Mouse (Mus musculus): ENCODE data around the gene Gnb2. TPM values are rescaled to one million over a fixed set of nuclear protein-coding genes. Genes with fewer than 3 reads are reported as not detected.

Gnb2 gene
- polyA plus RNA-seq (2014; fragmentation: Nextera tagmentation; extraction: Ambion mirVana), result 553 and 557 TPM in 2 replicates

DNA sequence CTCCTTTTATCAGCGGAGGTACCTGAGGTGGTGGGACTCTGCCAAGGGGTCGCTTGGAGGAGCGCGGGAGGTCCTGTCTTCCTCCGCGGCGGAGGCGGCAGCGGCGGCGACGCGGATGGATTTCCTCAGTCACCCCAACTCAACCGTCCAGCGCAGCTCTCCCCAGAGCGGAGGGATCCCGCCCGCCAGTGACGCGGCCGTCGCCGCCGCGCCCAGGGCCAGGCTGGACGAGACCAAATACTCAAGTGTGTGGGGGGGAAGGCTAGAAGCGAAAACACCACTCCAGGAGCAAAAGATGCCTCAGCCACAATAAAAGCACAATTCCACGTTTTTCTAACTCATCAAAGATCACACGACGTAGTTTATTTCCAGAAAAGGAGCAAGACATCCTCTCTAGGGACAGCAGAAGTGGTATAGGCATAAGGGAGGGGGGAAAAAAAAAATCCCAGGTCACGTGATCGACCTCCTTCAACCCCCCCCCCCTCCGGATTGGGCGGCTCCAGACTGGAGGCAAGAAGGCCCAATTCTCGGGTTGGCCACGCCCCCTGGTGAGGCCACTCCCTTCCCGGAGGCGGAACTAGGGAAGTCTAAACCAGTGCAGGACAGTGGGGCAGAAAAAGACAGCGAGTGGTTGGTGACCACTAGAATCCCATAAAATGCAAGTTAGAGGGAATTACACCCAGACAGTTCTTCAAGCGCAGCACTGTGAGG is at the start of gene Gnb2, which contains the start of gene Epo:
TSS of gene Gnb2 (minus strand) at position 394 of the 711 bp plus-strand sequence.
TSS of gene Epo (minus strand) at position 126 of the 711 bp plus-strand sequence.
- H3K27me3 ChIP-seq (ENCODE audit: control insufficient read depth, insufficient read depth, low read length), result no peaks in the 10 kb centered on the region
- peak within 1 kb of the TSS; percentile 94 for H3K27ac ChIP-seq (ENCODE audit: low read depth, low read length)
- under 1% methylated on average over 40 of the region's 40 CpGs for WGBS
- H3K4me1 ChIP-seq (ENCODE audit: control insufficient read depth, insufficient read depth, low read length), result peaks cover 9% of the 10 kb centered on the region; the same call in 1 of the 2 replicates
- H3K4me3 ChIP-seq (ENCODE audit: low read depth, low read length), result peak within 1 kb of the TSS; percentile 94
- H3K36me3 ChIP-seq (ENCODE audit: control insufficient read depth, insufficient read depth, low read length), result peaks cover 16% of the 10 kb centered on the region
- ATAC-seq (ENCODE audit: low read depth), result peak; percentile 69
- no peaks in the 10 kb centered on the region for H3K9me3 ChIP-seq (ENCODE audit: control insufficient read depth, low read length)
- peak within 1 kb of the TSS; percentile 93 for H3K4me2 ChIP-seq (ENCODE audit: low read depth, low read length)
- peak within 1 kb of the TSS; percentile 93 for H3K9ac ChIP-seq (replicated peaks; ENCODE audit: low read depth, low read length)

- H3K27me3 ChIP-seq (ENCODE audit: control insufficient read depth, insufficient read depth, low read length), result peaks cover 2% of the 10 kb centered on the region; the same call in 1 of the 2 replicates
- H3K4me1 ChIP-seq (ENCODE audit: control insufficient read depth, insufficient read depth, low read length), result peaks cover 3% of the 10 kb centered on the region; the same call in 1 of the 2 replicates
- H3K4me3 ChIP-seq (ENCODE audit: low read depth, low read length), result no peak overlapping the region
- peak overlapping the region; percentile 57; the same call in 1 of the 2 replicates for H3K4me2 ChIP-seq (ENCODE audit: low read depth, low read length)
- 0 out of 2 replicates have a peak, but pooled peaks have one; percentile 5 for ATAC-seq (ENCODE audit: low read depth)
- no peak overlapping the region for H3K27ac ChIP-seq (ENCODE audit: low read depth, low read length)
- WGBS, result 39% methylated on average over 8 of the region's 8 CpGs
- no peaks in the 10 kb centered on the region for H3K36me3 ChIP-seq (ENCODE audit: control insufficient read depth, insufficient read depth, low read length)
- H3K9me3 ChIP-seq (ENCODE audit: control insufficient read depth, low read length), result no peaks in the 10 kb centered on the region
- H3K9ac ChIP-seq (replicated peaks; ENCODE audit: low read depth, low read length), result peak overlapping the region; percentile 54
Measured at GRCm38 (mm10) chr5:137582702-137583101, 49.4 kb upstream of the Gnb2 start.

DNA sequence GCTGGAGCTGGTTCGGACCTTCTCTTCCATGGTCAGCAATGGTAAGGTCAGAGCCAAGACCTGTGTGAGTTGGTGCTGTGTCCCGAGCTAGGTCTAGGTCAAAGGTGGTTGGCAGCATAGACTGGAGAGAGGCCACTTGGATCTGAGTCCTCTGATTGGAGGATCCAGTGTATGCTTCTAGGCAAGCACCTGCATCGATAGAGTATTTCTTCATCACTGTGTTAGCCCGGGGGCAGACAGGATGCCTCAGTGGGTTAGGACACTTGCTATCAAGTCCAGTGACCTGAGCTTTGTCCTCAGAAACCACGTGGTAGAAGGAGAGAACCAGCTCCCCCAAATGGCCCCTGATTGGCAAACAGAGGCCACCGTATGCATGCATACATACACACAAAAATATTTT is 46.9 kb upstream of the Gnb2 start:
- Histone ChIP-seq H3K27ac (ENCODE audit: low read depth, low read length) (no peak overlapping the region), H3K9ac (replicated peaks; ENCODE audit: low read depth, low read length) (no peak overlapping the region), H3K36me3 (ENCODE audit: control insufficient read depth, insufficient read depth, low read length) (no peaks in the 10 kb centered on the region), H3K27me3 (ENCODE audit: control insufficient read depth, insufficient read depth, low read length) (peaks cover 2% of the 10 kb centered on the region; the same call in 1 of the 2 replicates), H3K4me3 (ENCODE audit: low read depth, low read length) (no peak overlapping the region), H3K4me2 (ENCODE audit: low read depth, low read length) (no peak overlapping the region), H3K4me1 (ENCODE audit: control insufficient read depth, insufficient read depth, low read length) (peaks cover 3% of the 10 kb centered on the region; the same call in 1 of the 2 replicates), H3K9me3 (ENCODE audit: control insufficient read depth, low read length) (no peaks in the 10 kb centered on the region)
- 82% methylated on average over 6 of the region's 6 CpGs for WGBS
- ATAC-seq (ENCODE audit: low read depth), result no peak

GRCm38 (mm10) chr5:137574470-137574901 is 41.2 kb upstream of the Gnb2 start:
- Histone ChIP-seq H3K36me3 (ENCODE audit: control insufficient read depth, insufficient read depth, low read length) (no peaks in the 10 kb centered on the region), H3K4me1 (ENCODE audit: control insufficient read depth, insufficient read depth, low read length) (no peaks in the 10 kb centered on the region), H3K4me3 (ENCODE audit: low read depth, low read length) (peak overlapping the region; percentile 16; the same call in 1 of the 2 replicates), H3K9me3 (ENCODE audit: control insufficient read depth, low read length) (no peaks in the 10 kb centered on the region), H3K4me2 (ENCODE audit: low read depth, low read length) (peak overlapping the region; percentile 38), H3K9ac (replicated peaks; ENCODE audit: low read depth, low read length) (peak overlapping the region; percentile 25; the same call in 1 of the 2 replicates), H3K27me3 (ENCODE audit: control insufficient read depth, insufficient read depth, low read length) (no peaks in the 10 kb centered on the region), H3K27ac (ENCODE audit: low read depth, low read length) (no peak overlapping the region)
- WGBS, result 7% methylated on average over 27 of the region's 27 CpGs
- ATAC-seq (ENCODE audit: low read depth), result peak; percentile 31; the same call in 1 of the 2 replicates

GRCm38 (mm10) chr5:137570691-137571586 is 37.6 kb upstream of the Gnb2 start:
- no peak for ATAC-seq (ENCODE audit: low read depth)
- Histone ChIP-seq H3K4me3 (ENCODE audit: low read depth, low read length) (no peak overlapping the region), H3K27me3 (ENCODE audit: control insufficient read depth, insufficient read depth, low read length) (no peaks in the 10 kb centered on the region), H3K4me1 (ENCODE audit: control insufficient read depth, insufficient read depth, low read length) (no peaks in the 10 kb centered on the region), H3K9ac (replicated peaks; ENCODE audit: low read depth, low read length) (no peak overlapping the region), H3K27ac (ENCODE audit: low read depth, low read length) (no peak overlapping the region), H3K4me2 (ENCODE audit: low read depth, low read length) (no peak overlapping the region), H3K36me3 (ENCODE audit: control insufficient read depth, insufficient read depth, low read length) (peaks cover 4% of the 10 kb centered on the region; the same call in 1 of the 2 replicates), H3K9me3 (ENCODE audit: control insufficient read depth, low read length) (no peaks in the 10 kb centered on the region)
- 81% methylated on average over 17 of the region's 17 CpGs for WGBS

DNA sequence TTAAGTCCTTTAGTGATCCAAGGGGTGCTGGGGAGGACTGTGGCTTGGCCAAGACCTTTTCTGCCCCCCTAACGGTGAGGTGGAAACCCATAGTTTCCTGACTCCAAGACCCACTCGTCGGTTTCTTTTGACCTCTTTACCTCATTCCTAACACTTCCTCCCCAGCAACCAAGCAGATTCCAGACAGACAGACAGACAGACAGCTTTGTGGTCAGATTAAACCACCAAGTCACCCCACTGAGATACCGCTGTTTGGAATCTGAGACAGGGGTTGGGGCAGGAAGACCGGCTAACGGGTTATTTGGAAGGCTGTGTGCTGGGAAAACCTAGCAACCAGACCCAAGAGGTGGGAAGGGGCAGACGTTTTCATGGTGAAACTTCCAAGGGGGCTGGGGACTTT is 36.9 kb upstream of the Gnb2 start:
- 59% methylated on average over 7 of the region's 7 CpGs for WGBS
- ATAC-seq (ENCODE audit: low read depth), result no peak
- H3K4me3 ChIP-seq (ENCODE audit: low read depth, low read length), result no peak overlapping the region
- H3K9ac ChIP-seq (replicated peaks; ENCODE audit: low read depth, low read length), result no peak overlapping the region
- H3K36me3 ChIP-seq (ENCODE audit: control insufficient read depth, insufficient read depth, low read length), result peaks cover 4% of the 10 kb centered on the region; the same call in 1 of the 2 replicates
- no peaks in the 10 kb centered on the region for H3K4me1 ChIP-seq (ENCODE audit: control insufficient read depth, insufficient read depth, low read length)
- H3K9me3 ChIP-seq (ENCODE audit: control insufficient read depth, low read length), result no peaks in the 10 kb centered on the region
- H3K4me2 ChIP-seq (ENCODE audit: low read depth, low read length), result no peak overlapping the region
- H3K27me3 ChIP-seq (ENCODE audit: control insufficient read depth, insufficient read depth, low read length), result no peaks in the 10 kb centered on the region
- H3K27ac ChIP-seq (ENCODE audit: low read depth, low read length), result no peak overlapping the region

- ATAC-seq (ENCODE audit: low read depth), result no peak
- Histone ChIP-seq H3K4me3 (ENCODE audit: low read depth, low read length) (no peak within 1 kb of the TSS), H3K27ac (ENCODE audit: low read depth, low read length) (no peak within 1 kb of the TSS), H3K9me3 (ENCODE audit: control insufficient read depth, low read length) (no peaks in the 10 kb centered on the region), H3K27me3 (ENCODE audit: control insufficient read depth, insufficient read depth, low read length) (no peaks in the 10 kb centered on the region), H3K9ac (replicated peaks; ENCODE audit: low read depth, low read length) (no peak within 1 kb of the TSS), H3K4me2 (ENCODE audit: low read depth, low read length) (no peak within 1 kb of the TSS), H3K4me1 (ENCODE audit: control insufficient read depth, insufficient read depth, low read length) (no peaks in the 10 kb centered on the region), H3K36me3 (ENCODE audit: control insufficient read depth, insufficient read depth, low read length) (peaks cover 4% of the 10 kb centered on the region; the same call in 1 of the 2 replicates)
- 41% methylated on average over 9 of the region's 9 CpGs for WGBS
Measured at GRCm38 (mm10) chr5:137569665-137570064, 36.4 kb upstream of the Gnb2 start, which contains the start of gene Tfr2. TSS of gene Tfr2 (plus strand) at chr5:137569840.

- no peaks in the 10 kb centered on the region for H3K4me1 ChIP-seq (ENCODE audit: control insufficient read depth, insufficient read depth, low read length)
- no peak overlapping the region for H3K27ac ChIP-seq (ENCODE audit: low read depth, low read length)
- H3K4me3 ChIP-seq (ENCODE audit: low read depth, low read length), result no peak overlapping the region
- peaks cover 4% of the 10 kb centered on the region; the same call in 1 of the 2 replicates for H3K36me3 ChIP-seq (ENCODE audit: control insufficient read depth, insufficient read depth, low read length)
- no peaks in the 10 kb centered on the region for H3K9me3 ChIP-seq (ENCODE audit: control insufficient read depth, low read length)
- H3K9ac ChIP-seq (replicated peaks; ENCODE audit: low read depth, low read length), result no peak overlapping the region
- no peak for ATAC-seq (ENCODE audit: low read depth)
- WGBS, result 76% methylated on average over 12 of the region's 12 CpGs
- no peaks in the 10 kb centered on the region for H3K27me3 ChIP-seq (ENCODE audit: control insufficient read depth, insufficient read depth, low read length)
- no peak overlapping the region for H3K4me2 ChIP-seq (ENCODE audit: low read depth, low read length)
Measured at GRCm38 (mm10) chr5:137569031-137569430, 35.7 kb upstream of the Gnb2 start.

All from neural tube, embryonic 14.5 days (tissue).